8 mouse cellular contexts compared by ENCODE assay signal in the genomic region with DNA sequence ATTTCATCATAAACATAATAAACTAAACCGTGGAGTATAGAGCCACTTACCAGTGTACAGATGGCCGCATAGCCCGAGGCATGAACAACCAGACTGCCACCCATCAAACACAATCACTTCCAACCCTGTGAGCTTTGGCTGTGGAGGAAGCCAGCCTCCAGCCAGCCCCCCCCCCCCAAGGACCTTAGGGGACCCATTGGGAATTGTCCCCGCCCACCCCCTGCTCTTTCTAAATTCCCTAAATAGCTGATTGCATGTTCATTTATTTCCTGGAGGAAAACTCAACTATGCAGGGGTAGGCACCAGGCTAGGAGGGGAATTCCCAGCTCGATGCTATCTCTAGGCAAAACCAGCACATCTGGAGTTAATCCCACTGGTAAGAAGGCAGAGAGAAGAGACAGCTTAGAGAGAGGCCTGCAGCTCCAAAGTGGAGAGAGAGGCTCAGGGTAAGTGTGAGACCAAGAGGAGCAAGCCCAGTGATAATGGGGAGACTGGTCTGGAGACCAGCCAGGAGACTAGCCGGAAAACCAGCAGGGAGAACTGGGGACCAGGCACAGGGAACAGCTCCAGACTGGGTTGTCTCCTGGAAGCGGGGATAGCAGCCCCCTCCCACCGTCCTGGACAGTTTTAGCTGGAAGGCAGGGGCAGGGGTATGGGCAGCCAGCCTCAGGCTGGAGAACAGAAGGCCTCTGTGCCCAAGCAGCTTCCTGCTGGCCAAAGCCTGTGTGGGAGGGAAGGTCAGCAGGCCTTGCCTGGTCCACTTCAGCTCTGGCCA. TPM values are rescaled to one million over a fixed set of nuclear protein-coding genes. Genes with fewer than 3 reads are reported as not detected.
A peak's percentile ranks its signal among the peaks of the same experiment; 100 is the strongest.
DNase-seq lines count a peak whose midpoint lies in the region; ATAC-seq lines count a peak whose summit lies in the region.

No protein-coding gene starts in this region.

- ATAC-seq in limb, embryonic 11.5 days (ENCODE audit: insufficient number of reproducible peaks, low FRiP score, low TSS enrichment, low read depth): 0 out of 2 replicates have a peak, but pooled peaks have one; percentile 27

- no peaks in the 10 kb centered on the region for H3K27me3 ChIP-seq in limb, embryonic 11.5 days (ENCODE audit: control insufficient read depth, insufficient read depth, low read length)

- DNase-seq in layer of hippocampus, adult 8-10 months (ENCODE audit: low spot score in 2 of 2): peak; percentile 37 to 51
- DNase-seq in layer of hippocampus, adult 11-12 months (ENCODE audit: low spot score): no peak
- DNase-seq in cerebellum, adult 9-11 months: peak; percentile 53
- peak; percentile 35 for DNase-seq in forelimb bud, embryonic 11.5 days (ENCODE audit: low read depth, low spot score)
- DNase-seq in limb, embryonic 11.5 days (ENCODE audit: low spot score): no peak
- no peak for DNase-seq in natural killer cell, adult 2 months (ENCODE audit: low spot score in 2 of 2)
- no peak for DNase-seq in left cerebral cortex, adult 8-10 months (ENCODE audit: low spot score in 2 of 2)
- no peak for DNase-seq in left cerebral cortex, postnatal 36 days (ENCODE audit: low spot score in 2 of 2)

- no peaks in the 10 kb centered on the region for H3K36me3 ChIP-seq in limb, embryonic 11.5 days (ENCODE audit: control insufficient read depth, insufficient read depth, low read length)

- no peaks in the 10 kb centered on the region for H3K9me3 ChIP-seq in limb, embryonic 11.5 days (ENCODE audit: control insufficient read depth, low read length)

- intact Hi-C loops in left cerebral cortex, postnatal 36 days (cut with DNase I): no loop called here

- peaks cover 34% of the 10 kb centered on the region for H3K4me1 ChIP-seq in limb, embryonic 11.5 days (ENCODE audit: control insufficient read depth, insufficient read depth, low read length)

- H3K4me3 ChIP-seq in limb, embryonic 11.5 days (ENCODE audit: low read depth, low read length): no peak overlapping the region

- H3K9ac ChIP-seq in limb, embryonic 11.5 days (ENCODE audit: low read length): peak overlapping the region; percentile 37

- peak overlapping the region; percentile 82 for H3K27ac ChIP-seq in limb, embryonic 11.5 days (replicated peaks; ENCODE audit: low read depth, low read length)

- peak overlapping the region; percentile 12; the same call in 1 of the 2 replicates for H3K4me2 ChIP-seq in limb, embryonic 11.5 days (ENCODE audit: low read depth, severe bottlenecking)

- 22% methylated on average over 8 of the region's 8 CpGs for WGBS in limb, embryonic 11.5 days

RNA-seq across cellular contexts. Expression of a gene that starts 5.2 kb away (rescaled TPM):
- 1 to 10 TPM; 2.0 to 4.5 (median 2.8) TPM for total RNA-seq in layer of hippocampus, adult 8-10 months (2022)
- 6.6 and 7.8 TPM in 2 replicates for polyA plus RNA-seq in limb, embryonic 11.5 days (2014; fragmentation: Nextera tagmentation; extraction: Ambion mirVana)
- total RNA-seq in left cerebral cortex, adult 8-10 months (2022): 1 to 10 TPM; 2.4 to 3.3 (median 2.7) TPM
- total RNA-seq in left cerebral cortex, postnatal 36 days (2021): 1 to 10 TPM; 1.7 to 3.4 TPM

RNA-seq across cellular contexts. Expression of a gene that starts 44.6 kb away (rescaled TPM):
- total RNA-seq in layer of hippocampus, adult 8-10 months (2022): 100 to 1,000 TPM in 1 of 4 experiments, 10 to 100 TPM in 3; 80.3 to 100 (median 97.2) TPM
- polyA plus RNA-seq in limb, embryonic 11.5 days (2014; fragmentation: Nextera tagmentation; extraction: Ambion mirVana): 33.7 and 40.5 TPM in 2 replicates
- 100 to 1,000 TPM in 2 of 4 experiments, 10 to 100 TPM in 2; 97.1 to 104 (median 99.7) TPM for total RNA-seq in left cerebral cortex, adult 8-10 months (2022)
- 10 to 100 TPM; 95.5 to 96.2 TPM for total RNA-seq in left cerebral cortex, postnatal 36 days (2021)

Comparison
In these comparisons a context has a peak if more than half of its experiments do, and no peak if none do; other contexts are left out.
1. DNase-seq: peak in layer of hippocampus, adult 8-10 months (2 of 2), cerebellum, adult 9-11 months (single experiment) and forelimb bud, embryonic 11.5 days (single experiment); none in layer of hippocampus, adult 11-12 months (single experiment), limb, embryonic 11.5 days (single experiment), natural killer cell, adult 2 months (0 of 2), left cerebral cortex, adult 8-10 months (0 of 2) and left cerebral cortex, postnatal 36 days (0 of 2).